ENCODE assay signal across 20 mouse cellular contexts in genomic region chr11:7040801-7041200, GRCm38 (mm10). TPM values are rescaled to one million over a fixed set of nuclear protein-coding genes. Genes with fewer than 3 reads are reported as not detected.
A peak's percentile ranks its signal among the peaks of the same experiment; 100 is the strongest.
DNase-seq lines count a peak whose midpoint lies in the region; ATAC-seq lines count a peak whose summit lies in the region.
"Had no signal": no experiment of that assay in that cellular context is flagged by ENCODE, and none has a peak within 500 bp of the region (broad histone marks: within the 10 kb centered on the region; RNA-seq: fewer than 3 reads in every experiment).

No protein-coding gene starts in this region.

- H3K9ac ChIP-seq in embryonic facial prominence, embryonic 11.5 days (replicated peaks; ENCODE audit: low read length), result no peak overlapping the region
- H3K9ac ChIP-seq in limb, embryonic 11.5 days (ENCODE audit: low read length), result no peak overlapping the region

- H3K4me3 ChIP-seq in embryonic facial prominence, embryonic 11.5 days (ENCODE audit: low read depth, low read length), result no peak overlapping the region
- no peak overlapping the region for H3K4me3 ChIP-seq in embryonic facial prominence, embryonic 10.5 days
- no peak overlapping the region for H3K4me3 ChIP-seq in limb, embryonic 11.5 days (ENCODE audit: low read depth, low read length)
- no peak overlapping the region for H3K4me3 ChIP-seq in limb, embryonic 10.5 days

- no peak for ATAC-seq in embryonic facial prominence, embryonic 11.5 days (replicated peaks; ENCODE audit: insufficient number of reproducible peaks, low FRiP score, low TSS enrichment, low read depth)
- ATAC-seq in limb, embryonic 11.5 days (ENCODE audit: insufficient number of reproducible peaks, low FRiP score, low TSS enrichment, low read depth), result no peak
- ATAC-seq: activated CD4-positive, CD25-positive, alpha-beta regulatory T cell, adult 4 months; CD4-positive, CD25-positive, alpha-beta regulatory T cell, adult 4 months; Patski had no signal

- no peaks in the 10 kb centered on the region for H3K9me3 ChIP-seq in embryonic facial prominence, embryonic 11.5 days (replicated peaks; ENCODE audit: control insufficient read depth, low read length)
- H3K9me3 ChIP-seq in embryonic facial prominence, embryonic 10.5 days, result no peaks in the 10 kb centered on the region
- no peaks in the 10 kb centered on the region for H3K9me3 ChIP-seq in limb, embryonic 11.5 days (ENCODE audit: control insufficient read depth, low read length)
- H3K9me3 ChIP-seq in limb, embryonic 10.5 days (replicated peaks), result no peaks in the 10 kb centered on the region
- H3K9me3 ChIP-seq: G1E had no signal

- H3K27me3 ChIP-seq in embryonic facial prominence, embryonic 11.5 days (ENCODE audit: control insufficient read depth, insufficient read depth, low read length), result no peaks in the 10 kb centered on the region
- H3K27me3 ChIP-seq in embryonic facial prominence, embryonic 10.5 days (replicated peaks; ENCODE audit: low read depth, poor library complexity, severe bottlenecking), result no peaks in the 10 kb centered on the region
- H3K27me3 ChIP-seq in limb, embryonic 11.5 days (ENCODE audit: control insufficient read depth, insufficient read depth, low read length), result no peaks in the 10 kb centered on the region
- peaks cover 10% of the 10 kb centered on the region; the same call in 1 of the 2 replicates for H3K27me3 ChIP-seq in limb, embryonic 10.5 days (ENCODE audit: low read depth, poor library complexity, severe bottlenecking)
- H3K27me3 ChIP-seq: Patski had no signal

- H3K4me2 ChIP-seq in embryonic facial prominence, embryonic 11.5 days (ENCODE audit: low read depth, low read length), result no peak overlapping the region
- no peak overlapping the region for H3K4me2 ChIP-seq in limb, embryonic 11.5 days (ENCODE audit: low read depth, severe bottlenecking)

- no peaks in the 10 kb centered on the region for H3K4me1 ChIP-seq in embryonic facial prominence, embryonic 11.5 days (ENCODE audit: control insufficient read depth, insufficient read depth, low read length)
- H3K4me1 ChIP-seq in embryonic facial prominence, embryonic 10.5 days, result peaks cover 9% of the 10 kb centered on the region
- no peaks in the 10 kb centered on the region for H3K4me1 ChIP-seq in limb, embryonic 11.5 days (ENCODE audit: control insufficient read depth, insufficient read depth, low read length)
- no peaks in the 10 kb centered on the region for H3K4me1 ChIP-seq in limb, embryonic 10.5 days

- peak; percentile 55 for DNase-seq in embryonic facial prominence, embryonic 11.5 days (ENCODE audit: low spot score)
- no peak for DNase-seq in embryonic facial prominence, embryonic 10.5 days (ENCODE audit: low spot score)
- peak; percentile 73 for DNase-seq in heart, adult 11 months
- DNase-seq in heart, adult 9 months (ENCODE audit: low spot score in 2 of 2), result no peak
- DNase-seq in limb, embryonic 11.5 days (ENCODE audit: low spot score), result peak; percentile 25
- no peak for DNase-seq in limb, embryonic 10.5 days (ENCODE audit: low spot score)
- DNase-seq: adrenal gland, adult 2 months; adrenal gland, adult 8-10 months; adrenal gland, postnatal 10 days; adrenal gland, postnatal 14 days; adrenal gland, postnatal 25 days; adrenal gland, postnatal 36 days; B cell, adult 2 months; cerebellum, adult 11 months; cerebellum, adult 11-12 months; cerebellum, adult 18-20 months had no signal

- WGBS in embryonic facial prominence, embryonic 11.5 days, result 41% methylated on average over 6 of the region's 6 CpGs
- 58% methylated on average over 6 of the region's 6 CpGs for WGBS in embryonic facial prominence, embryonic 10.5 days
- 30% methylated on average over 6 of the region's 6 CpGs for WGBS in limb, embryonic 11.5 days
- WGBS in limb, embryonic 10.5 days, result 40% methylated on average over 6 of the region's 6 CpGs

- no peaks in the 10 kb centered on the region for H3K36me3 ChIP-seq in embryonic facial prominence, embryonic 11.5 days (replicated peaks; ENCODE audit: control insufficient read depth, insufficient read depth, low read depth, low read length)
- H3K36me3 ChIP-seq in embryonic facial prominence, embryonic 10.5 days (replicated peaks), result no peaks in the 10 kb centered on the region
- no peaks in the 10 kb centered on the region for H3K36me3 ChIP-seq in limb, embryonic 11.5 days (ENCODE audit: control insufficient read depth, insufficient read depth, low read length)
- H3K36me3 ChIP-seq in limb, embryonic 10.5 days, result no peaks in the 10 kb centered on the region
- H3K36me3 ChIP-seq: G1E had no signal

- no peak overlapping the region for H3K27ac ChIP-seq in embryonic facial prominence, embryonic 11.5 days (replicated peaks; ENCODE audit: low read depth, low read length)
- no peak overlapping the region for H3K27ac ChIP-seq in embryonic facial prominence, embryonic 10.5 days (replicated peaks)
- no peak overlapping the region for H3K27ac ChIP-seq in limb, embryonic 11.5 days (replicated peaks; ENCODE audit: low read depth, low read length)
- no peak overlapping the region for H3K27ac ChIP-seq in limb, embryonic 10.5 days

RNA-seq across cellular contexts. Expression of gene Adcy1, which starts 22.5 kb away (rescaled TPM):
- 1.3 and 1.4 TPM in 2 replicates for polyA plus RNA-seq in embryonic facial prominence, embryonic 11.5 days (2014; fragmentation: Nextera tagmentation; extraction: Ambion mirVana)
- 0.73 and 1.2 TPM in 2 replicates for polyA plus RNA-seq in embryonic facial prominence, embryonic 10.5 days (2016; fragmentation: Nextera tagmentation; extraction: Ambion mirVana)
- polyA plus RNA-seq in limb, embryonic 11.5 days (2014; fragmentation: Nextera tagmentation; extraction: Ambion mirVana), result 0.92 and 0.95 TPM in 2 replicates
- 0.61 and 0.62 TPM in 2 replicates for polyA plus RNA-seq in limb, embryonic 10.5 days (2016; fragmentation: Nextera tagmentation; extraction: Ambion mirVana)
- polyA plus RNA-seq: CD4-positive, CD25-positive, alpha-beta regulatory T cell, adult 4 months; G1E had no signal

Comparison
In these comparisons a context has a peak if more than half of its experiments do, and no peak if none do; other contexts are left out.
1. DNase-seq: peak in embryonic facial prominence, embryonic 11.5 days (single experiment), heart, adult 11 months (single experiment) and limb, embryonic 11.5 days (single experiment); none in embryonic facial prominence, embryonic 10.5 days (single experiment), heart, adult 9 months (0 of 2) and limb, embryonic 10.5 days (single experiment).